Mouse (Mus musculus) hindbrain, postnatal 0 days (tissue): ENCODE data around the gene Abcb4. TPM values are rescaled to one million over a fixed set of nuclear protein-coding genes. Genes with fewer than 3 reads are reported as not detected.
"Not testable (repeated sequence)": the region's sequence is repeated elsewhere in the genome, so short reads cannot be mapped to it uniquely, and the experiment has no call there.

ENCODE experiments used
- ATAC-seq: fragments of 200-750 bp; cut with Nextera tagmentation; 2 replicates; pipeline ENCODE4 v1.8.0; 2017; ENCODE audit warnings: mild to moderate bottlenecking, moderate TSS enrichment, moderate library complexity
- DNase-seq: peaks from one replicate; pipeline ENCODE4 v3.0.0-alpha.2; 2015; ENCODE audit warnings: low spot score
- H3K27ac ChIP-seq: fragments of 300-500 bp; sonication (generic); 2 replicates; pipeline ENCODE4 v1.5.1; 2014; ENCODE audit warnings: mild to moderate bottlenecking
- H3K27me3 ChIP-seq: fragments of 300-500 bp; sonication (generic); 2 replicates; pipeline ENCODE4 v1.6.1; 2014; ENCODE audit warnings: low read length, mixed read lengths; ENCODE audit not compliant: insufficient read depth
- H3K36me3 ChIP-seq: fragments of 300-500 bp; sonication (generic); 2 replicates; pipeline ENCODE4 v1.6.1; 2014; ENCODE audit warnings: low read length, mixed read lengths; ENCODE audit not compliant: insufficient read depth
- H3K4me1 ChIP-seq: fragments of 300-500 bp; sonication (generic); 2 replicates; pipeline ENCODE4 v1.6.1; 2014; ENCODE audit warnings: antibody characterized with exemption, low read length, mixed read lengths; ENCODE audit not compliant: insufficient read depth
- H3K4me2 ChIP-seq: fragments of 300-500 bp; sonication (generic); 2 replicates; pipeline ENCODE4 v1.6.1; 2014; ENCODE audit warnings: low read depth, mild to moderate bottlenecking, low read length, moderate library complexity, mixed read lengths
- H3K4me3 ChIP-seq: fragments of 300-500 bp; sonication (generic); 2 replicates; pipeline ENCODE4 v1.5.1; 2014; ENCODE audit warnings: low read length
- H3K9ac ChIP-seq: fragments of 300-500 bp; sonication (generic); replicated peaks from 2 replicates; pipeline ENCODE4 v1.6.1; 2014; ENCODE audit warnings: mild to moderate bottlenecking, low read length, moderate library complexity, mixed read lengths
- H3K9me3 ChIP-seq: fragments of 300-500 bp; sonication (generic); 2 replicates; pipeline ENCODE4 v1.6.1; 2016; ENCODE audit warnings: low read length, mixed read lengths
- CTCF ChIP-seq: IDR thresholded peaks from 2 replicates; pipeline ENCODE4 v1.5.1; 2016; ENCODE audit warnings: antibody characterized with exemption, control low read depth, low read depth
- WGBS: fragments of 180-500 bp; shearing (Covaris S2); extraction: QIAGEN DNeasy Blood & Tissue Kit; methylation state at CpG from one replicate; pipeline ENCODE4 v1.1.7; 2014; 5-methylcytosine and 5-hydroxymethylcytosine counted together
- polyA plus RNA-seq: library from polyadenylated mRNA; unstranded; fragments of >200 nt; fragmentation: Nextera tagmentation; extraction: Ambion mirVana; gene quantifications from 2 replicates; pipeline ENCODE4 v1.2.1, GENCODE M21; 2015
- total RNA-seq: library from RNA; depleted of rRNA; stranded (reverse); fragments of >200 nt; gene quantifications from 2 replicates; pipeline ENCODE4 v1.2.3, GENCODE M21; 2014

Gene Abcb4
- total and polyA plus RNA-seq, 2 experiments from 2014 or later = 1.2 to 1.4 TPM

DNA sequence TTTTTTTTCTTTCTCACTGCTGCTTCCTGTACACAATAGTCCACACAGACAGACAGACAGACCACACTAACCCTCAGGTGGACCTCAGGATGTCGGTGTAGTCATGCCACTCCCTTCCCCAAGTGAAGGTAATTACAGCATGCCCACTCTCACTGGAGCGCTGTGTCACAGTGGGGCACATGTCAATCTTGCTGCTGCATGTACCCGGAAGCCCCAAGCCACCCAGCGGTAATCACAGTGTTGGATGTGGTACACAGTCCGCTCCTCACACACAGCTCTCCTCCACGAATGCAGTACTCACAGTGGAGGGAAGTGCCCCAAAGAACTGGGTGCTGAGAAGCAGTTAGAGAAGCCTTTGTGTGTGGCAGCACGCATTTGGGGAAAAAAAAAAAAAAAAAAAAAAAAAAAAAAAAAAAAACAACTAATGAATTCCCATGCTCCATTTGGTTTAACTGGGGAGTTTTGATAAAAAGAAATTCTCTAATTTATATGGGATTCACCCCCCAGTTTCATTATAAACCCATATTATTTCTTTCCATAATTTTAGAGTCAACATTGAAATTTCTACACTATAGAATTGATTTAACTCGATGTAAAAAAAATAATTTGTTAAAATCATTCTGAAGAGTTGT is 18.2 kb downstream of the Abcb4 start:
- ATAC-seq (no peak), DNase-seq (no peak)
- no peak overlapping the region for H3K27ac ChIP-seq
- WGBS = 75% methylated on average over 8 of the region's 8 CpGs
- no peak overlapping the region for H3K4me3 ChIP-seq
- H3K9me3 ChIP-seq = no peaks in the 10 kb centered on the region
- H3K9ac ChIP-seq = no peak overlapping the region
- no peak for TF ChIP-seq CTCF
- H3K36me3 ChIP-seq = no peaks in the 10 kb centered on the region
- no peaks in the 10 kb centered on the region for H3K4me1 ChIP-seq
- no peaks in the 10 kb centered on the region for H3K27me3 ChIP-seq
- H3K4me2 ChIP-seq = no peak overlapping the region

DNA sequence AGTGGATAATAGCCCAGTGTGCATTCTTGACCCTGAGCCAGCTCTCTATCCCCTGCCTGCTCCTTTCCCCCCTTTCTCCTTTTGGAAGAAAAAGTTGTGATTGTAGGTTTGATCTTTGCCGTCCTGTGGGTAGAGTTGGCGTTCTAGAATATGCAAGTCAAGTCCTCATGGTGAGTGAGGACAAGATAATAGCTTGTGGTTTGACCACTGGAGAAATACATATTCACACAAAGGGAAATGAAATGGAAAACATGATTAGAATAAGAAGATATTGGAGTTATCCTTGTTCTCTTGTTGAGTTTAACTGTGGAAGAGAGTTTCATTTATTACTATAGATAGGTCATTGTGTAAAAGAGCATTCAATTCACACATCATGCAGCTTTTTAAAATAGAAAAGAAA is 22.9 kb downstream of the Abcb4 start:
- H3K9me3 ChIP-seq = no peaks in the 10 kb centered on the region
- no peak for DNase-seq
- WGBS = 93% methylated on average over 2 of the region's 2 CpGs
- no peak for ATAC-seq
- H3K27me3 ChIP-seq = no peaks in the 10 kb centered on the region
- H3K4me2 ChIP-seq = no peak overlapping the region
- TF ChIP-seq CTCF = no peak
- H3K4me1 ChIP-seq = no peaks in the 10 kb centered on the region
- no peak overlapping the region for H3K4me3 ChIP-seq
- H3K36me3 ChIP-seq = no peaks in the 10 kb centered on the region
- no peak overlapping the region for H3K9ac ChIP-seq
- no peak overlapping the region for H3K27ac ChIP-seq

DNA sequence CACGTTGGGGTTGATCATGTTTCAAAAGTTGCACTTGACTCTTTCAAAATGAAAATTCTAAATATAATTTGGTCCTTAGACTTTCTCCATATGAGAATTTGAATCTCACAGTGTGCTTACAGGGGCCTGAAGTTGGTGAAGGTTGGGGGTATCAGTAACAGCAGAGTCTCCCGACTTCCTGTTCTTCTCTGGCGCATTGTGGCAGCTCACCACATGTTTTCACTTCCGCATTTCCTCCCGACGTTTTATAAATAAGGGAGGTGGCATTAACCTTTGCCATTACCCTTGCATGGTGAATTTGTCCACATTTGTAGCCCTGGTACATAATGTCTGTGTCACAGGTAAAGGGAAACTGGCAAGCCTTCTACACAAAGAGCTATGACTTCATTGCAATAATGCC is 23.6 kb downstream of the Abcb4 start:
- no peaks in the 10 kb centered on the region for H3K9me3 ChIP-seq
- WGBS = 77% methylated on average over 6 of the region's 6 CpGs
- no peak for ATAC-seq
- H3K27ac ChIP-seq = no peak overlapping the region
- DNase-seq = no peak
- H3K4me3 ChIP-seq = no peak overlapping the region
- TF ChIP-seq CTCF = no peak
- no peak overlapping the region for H3K9ac ChIP-seq
- H3K36me3 ChIP-seq = no peaks in the 10 kb centered on the region
- no peak overlapping the region for H3K4me2 ChIP-seq
- H3K27me3 ChIP-seq = no peaks in the 10 kb centered on the region
- H3K4me1 ChIP-seq = no peaks in the 10 kb centered on the region

DNA sequence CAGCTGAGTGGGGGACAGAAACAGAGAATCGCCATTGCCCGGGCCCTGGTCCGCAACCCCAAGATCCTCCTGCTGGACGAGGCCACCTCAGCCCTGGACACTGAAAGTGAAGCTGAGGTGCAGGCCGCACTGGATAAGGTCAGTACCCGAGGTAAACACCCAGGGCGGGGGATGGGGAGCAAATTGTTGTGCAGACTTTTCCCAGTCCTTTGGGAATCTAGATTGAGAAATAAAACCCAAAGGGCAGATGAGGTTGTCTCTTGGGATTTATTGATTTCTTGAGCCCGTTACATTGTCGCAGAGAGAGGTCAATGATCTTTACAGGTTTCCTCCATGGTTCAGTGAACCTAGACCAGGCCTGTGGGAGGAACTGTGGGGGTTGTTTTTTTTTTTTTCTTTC is 34.9 kb downstream of the Abcb4 start:
- Histone ChIP-seq H3K4me3 (no peak overlapping the region), H3K4me2 (no peak overlapping the region), H3K36me3 (no peaks in the 10 kb centered on the region), H3K27me3 (no peaks in the 10 kb centered on the region), H3K9me3 (no peaks in the 10 kb centered on the region), H3K27ac (no peak overlapping the region), H3K4me1 (no peaks in the 10 kb centered on the region), H3K9ac (no peak overlapping the region)
- DNase-seq (no peak), ATAC-seq (no peak)
- WGBS = 89% methylated on average over 9 of the region's 9 CpGs
- no peak for TF ChIP-seq CTCF

DNA sequence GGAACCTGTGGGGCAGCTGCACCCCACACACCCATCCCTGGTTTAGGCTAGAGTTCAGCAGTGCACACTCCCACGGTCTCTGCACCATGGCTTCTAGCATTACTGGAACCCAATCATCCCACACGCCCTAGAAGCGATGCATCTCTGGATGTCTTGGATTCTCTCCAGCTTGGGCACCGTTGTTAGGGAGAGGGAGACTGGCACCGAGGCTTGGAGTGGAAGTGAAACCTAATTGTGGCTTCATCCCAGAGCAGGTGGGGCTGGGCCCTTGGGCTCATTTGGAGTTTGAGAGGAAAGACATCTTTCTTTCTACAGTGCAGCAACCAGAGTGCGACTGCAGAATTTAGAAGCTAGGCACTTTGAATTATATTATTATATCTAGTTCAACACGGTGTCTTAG is 44.4 kb downstream of the Abcb4 start:
- Histone ChIP-seq H3K4me3 (no peak overlapping the region), H3K36me3 (no peaks in the 10 kb centered on the region), H3K9ac (no peak overlapping the region), H3K27ac (no peak overlapping the region), H3K9me3 (no peaks in the 10 kb centered on the region), H3K27me3 (no peaks in the 10 kb centered on the region), H3K4me1 (no peaks in the 10 kb centered on the region), H3K4me2 (no peak overlapping the region)
- no peak for TF ChIP-seq CTCF
- ATAC-seq = no peak
- 73% methylated on average over 7 of the region's 7 CpGs for WGBS
- no peak for DNase-seq

DNA sequence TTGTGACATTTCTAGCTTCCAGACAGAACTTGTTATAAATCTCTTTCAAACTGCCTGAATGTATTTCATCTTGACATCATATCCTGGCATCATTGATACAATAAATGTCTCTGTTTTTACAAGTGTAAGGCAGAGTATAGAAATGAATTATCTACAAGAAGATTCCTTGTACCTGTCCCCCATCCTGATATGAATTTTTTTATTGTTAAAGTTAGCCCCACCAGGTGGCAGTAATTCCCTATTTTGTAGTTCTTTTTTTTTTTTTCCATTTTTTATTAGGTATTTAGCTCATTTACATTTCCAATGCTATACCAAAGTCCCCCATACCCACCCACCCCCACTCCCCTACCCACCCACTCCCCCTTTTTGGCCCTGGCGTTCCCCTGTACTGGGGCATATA is 47.7 kb downstream of the Abcb4 start:
- H3K4me1 ChIP-seq, ATAC-seq, H3K9ac ChIP-seq, H3K36me3 ChIP-seq, H3K27ac ChIP-seq, H3K4me3 ChIP-seq, H3K27me3 ChIP-seq, H3K4me2 ChIP-seq, H3K9me3 ChIP-seq: not testable (repeated sequence)
- no CpG with 5 or more reads among the region's 1 CpGs for WGBS
- DNase-seq = peak; percentile 28

DNA sequence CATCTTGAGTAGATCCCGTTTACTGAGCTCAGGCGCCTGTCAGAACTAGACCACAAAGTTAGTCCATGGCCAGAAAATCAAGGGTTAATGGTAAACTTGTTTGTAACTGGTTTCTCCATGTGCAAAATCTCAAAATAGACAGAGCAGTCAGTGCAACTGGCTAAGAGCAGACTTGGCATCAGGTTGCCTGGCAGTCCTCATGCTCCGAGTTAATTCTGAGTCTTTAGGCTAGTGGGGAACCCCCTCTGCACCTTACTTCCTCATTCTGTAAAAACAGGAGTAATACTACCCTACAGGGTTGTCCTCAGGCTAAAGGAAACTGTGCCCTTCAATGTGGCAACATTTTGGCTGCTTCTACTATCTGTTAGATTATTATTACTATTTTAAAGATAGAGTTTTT is 50.3 kb downstream of the Abcb4 start:
- no peaks in the 10 kb centered on the region for H3K4me1 ChIP-seq
- WGBS = 82% methylated on average over 3 of the region's 3 CpGs
- ATAC-seq = no peak

More for the DNA sequence above, 50.3 kb downstream of the Abcb4 start:
- H3K9me3 ChIP-seq = no peaks in the 10 kb centered on the region
- no peak overlapping the region for H3K4me3 ChIP-seq
- H3K27ac ChIP-seq = no peak overlapping the region
- TF ChIP-seq CTCF = no peak
- H3K9ac ChIP-seq = no peak overlapping the region
- no peak for DNase-seq
- no peaks in the 10 kb centered on the region for H3K36me3 ChIP-seq
- no peaks in the 10 kb centered on the region for H3K27me3 ChIP-seq
- H3K4me2 ChIP-seq = no peak overlapping the region
